Mouse (Mus musculus): ENCODE results near the gene Prr11.

DNA sequence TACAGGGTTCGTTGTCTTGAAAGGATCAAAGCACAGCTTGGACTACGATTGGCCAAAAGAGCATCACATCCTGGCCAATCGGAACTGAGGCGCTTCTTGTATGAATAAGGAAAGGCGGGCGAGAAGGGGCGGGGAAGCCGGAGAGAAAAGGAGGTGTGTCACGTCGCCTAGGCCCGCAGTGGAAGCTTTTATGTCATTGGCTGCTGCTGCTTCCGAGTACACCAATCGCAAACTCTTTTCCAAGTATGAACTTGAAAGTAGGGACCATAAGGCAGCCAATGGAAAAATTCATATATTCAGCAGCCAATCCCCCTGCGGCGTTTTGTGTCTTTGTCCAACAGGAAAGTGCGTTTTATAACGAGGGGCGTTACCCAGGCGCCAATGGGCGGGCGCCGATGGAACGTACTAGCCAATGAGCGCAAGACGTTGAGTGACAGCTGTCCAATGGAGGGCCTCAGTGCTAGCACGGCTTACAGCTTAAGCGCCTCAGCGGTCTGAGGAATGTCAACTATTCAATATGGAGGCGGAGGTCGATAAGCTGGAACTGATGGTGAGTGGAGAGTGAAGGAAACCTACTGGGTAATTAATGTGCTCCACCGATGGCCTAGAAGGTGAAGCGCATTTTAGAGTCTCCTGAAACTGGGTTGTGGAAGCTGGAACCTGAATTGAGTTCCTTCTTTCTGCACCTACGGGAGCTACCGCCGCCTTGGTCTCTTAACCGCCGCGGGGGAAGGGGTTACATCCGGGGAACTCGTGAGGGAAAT is 429 bp upstream of the Prr11 start, which contains the start of gene Ska2:
- no peak for TF ChIP-seq CTCF (IDR thresholded peaks at IDR 0.05)
- TF ChIP-seq POLR2A (IDR thresholded peaks at IDR 0.05; ENCODE audit: insufficient read depth, low read depth, low read length): peak; percentile 80

Measured in heart, adult 2 months (tissue).